Mouse (Mus musculus) cerebellum, adult 2 months (tissue): ENCODE measurements around the gene Spint5. TPM values are rescaled to one million over a fixed set of nuclear protein-coding genes. Genes with fewer than 3 reads are reported as not detected.

Experiments used
- DNase-seq, 2 experiments: peaks; one replicate each; pipeline ENCODE4 v3.0.0; 2021
- H3K27ac ChIP-seq: fragments of 200-500 bp; 2 replicates; pipeline ENCODE4 v1.5.1; 2012; ENCODE audit warnings: low read length, control low read depth, inconsistent platforms; ENCODE audit not compliant: insufficient read depth
- H3K27me3 ChIP-seq: fragments of 200-500 bp; 2 replicates; pipeline ENCODE4 v1.6.1; 2012; ENCODE audit warnings: inconsistent platforms, mild to moderate bottlenecking, low read length, moderate library complexity; ENCODE audit not compliant: control insufficient read depth, insufficient read depth
- H3K4me1 ChIP-seq: fragments of 200-500 bp; 2 replicates; pipeline ENCODE4 v1.6.1; 2011; ENCODE audit warnings: low read length; ENCODE audit not compliant: control insufficient read depth, insufficient read depth
- H3K4me3 ChIP-seq: fragments of 200-500 bp; replicated peaks from 2 replicates; pipeline ENCODE3; 2011; ENCODE audit warnings: mild to moderate bottlenecking, low read depth, low read length, control low read depth; ENCODE audit not compliant: insufficient read depth
- CTCF ChIP-seq: fragments of 200-500 bp; IDR thresholded peaks from 2 replicates; pipeline ENCODE4 v1.5.1; 2011; ENCODE audit warnings: low read depth, mild to moderate bottlenecking, control low read depth, low read length, moderate library complexity, borderline replicate concordance; ENCODE audit not compliant: insufficient read depth
- POLR2A ChIP-seq: fragments of 200-500 bp; IDR thresholded peaks from 2 replicates; pipeline ENCODE4 v1.6.1; 2011; ENCODE audit warnings: low read length, control low read depth, borderline replicate concordance; ENCODE audit not compliant: insufficient read depth
- WGBS: fragments of 180-500 bp; shearing (Covaris S2); methylation state at CpG from one replicate; pipeline ENCODE4 v1.1.7; 2018; 5-methylcytosine and 5-hydroxymethylcytosine counted together
- polyA plus RNA-seq: library from polyadenylated mRNA; depleted of rRNA; stranded (reverse); fragments of >200 nt; gene quantifications from 2 replicates; pipeline ENCODE4 v1.2.3, GENCODE M21; 2012; rRNA removed

Spint5 gene
- polyA plus RNA-seq, 1 experiment, result not detected

DNA sequence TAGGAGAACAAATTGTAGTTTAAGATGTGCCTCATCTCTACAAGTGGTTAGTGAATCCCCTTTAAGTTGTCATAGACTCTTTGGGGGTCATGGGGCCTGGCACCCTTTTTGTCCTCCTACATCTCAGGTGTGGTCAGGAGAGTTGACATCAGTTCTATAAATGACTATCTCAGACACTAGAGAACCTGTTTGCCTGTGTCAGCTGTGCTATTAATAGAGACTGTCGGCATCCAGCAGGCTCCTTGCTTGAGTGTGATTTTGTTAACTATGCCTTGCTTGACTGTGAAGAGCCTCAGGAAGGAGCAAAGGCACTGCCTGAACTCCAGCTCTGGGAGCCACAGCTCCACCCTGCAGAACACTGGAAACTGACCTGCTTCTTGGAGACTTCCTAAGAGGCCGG lies 39.7 kb downstream of the Spint5 start:
- TF ChIP-seq CTCF (no peak), POLR2A (no peak)
- H3K27ac ChIP-seq, result no peak overlapping the region
- WGBS, result 43% methylated on average over 2 of the region's 2 CpGs
- DNase-seq, result no peak
- no peaks in the 10 kb centered on the region for H3K27me3 ChIP-seq
- H3K4me3 ChIP-seq, result no peak overlapping the region
- H3K4me1 ChIP-seq, result no peaks in the 10 kb centered on the region; the same call in 1 of the 2 replicates

DNA sequence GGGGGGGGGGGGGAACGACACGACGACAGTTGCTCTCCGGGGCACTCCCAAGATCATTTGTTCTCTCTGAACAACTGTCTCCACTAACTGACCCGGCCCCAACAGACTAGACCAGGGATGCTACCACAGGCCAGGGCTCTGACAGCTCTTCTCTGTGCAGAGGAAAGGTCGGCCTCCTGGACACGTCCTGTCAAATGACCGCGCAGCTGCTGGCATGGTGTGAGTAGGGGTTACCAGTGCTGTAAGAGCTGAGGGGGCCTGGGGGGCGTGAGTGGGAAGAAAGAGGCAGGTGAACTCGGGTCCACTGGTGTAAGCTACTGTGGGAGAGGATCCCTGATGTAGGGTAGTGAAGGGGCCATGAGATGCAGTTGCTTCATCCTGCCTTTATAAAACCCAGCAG lies 42.7 kb downstream of the Spint5 start:
- TF ChIP-seq CTCF, result no peak
- no peak for TF ChIP-seq POLR2A

DNA sequence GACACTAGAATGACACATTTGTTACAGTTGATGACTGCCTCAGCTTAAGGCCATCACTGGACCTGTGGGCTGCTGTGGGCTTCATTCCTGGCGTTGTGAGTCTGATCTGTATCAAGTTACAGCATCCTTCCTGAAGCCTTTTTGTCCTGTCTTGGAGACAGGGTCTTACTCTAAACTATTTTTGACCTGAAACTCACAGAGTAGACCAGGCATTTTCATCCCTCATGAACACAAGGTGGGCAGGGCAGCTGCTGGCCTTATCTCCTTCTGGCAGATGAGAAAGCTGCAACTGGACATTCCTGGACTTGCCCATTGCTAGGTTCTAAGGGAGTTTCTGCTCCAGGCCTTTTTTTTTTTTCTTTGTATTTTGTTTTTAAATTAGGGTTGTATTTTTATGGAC lies 43.6 kb downstream of the Spint5 start:
- Histone ChIP-seq H3K27ac (no peak overlapping the region), H3K4me1 (peaks cover 10% of the 10 kb centered on the region; the same call in 1 of the 2 replicates), H3K27me3 (no peaks in the 10 kb centered on the region), H3K4me3 (no peak overlapping the region)
- no peak for TF ChIP-seq POLR2A
- DNase-seq, result no peak
- WGBS, result 76% methylated on average over 1 of the region's 1 CpGs

More for the DNA sequence above, 42.7 kb downstream of the Spint5 start:
- no peaks in the 10 kb centered on the region for H3K27me3 ChIP-seq
- no peak overlapping the region for H3K27ac ChIP-seq
- WGBS, result 93% methylated on average over 11 of the region's 11 CpGs
- DNase-seq, result no peak
- H3K4me3 ChIP-seq, result no peak overlapping the region
- H3K4me1 ChIP-seq, result peaks cover 10% of the 10 kb centered on the region; the same call in 1 of the 2 replicates

DNA sequence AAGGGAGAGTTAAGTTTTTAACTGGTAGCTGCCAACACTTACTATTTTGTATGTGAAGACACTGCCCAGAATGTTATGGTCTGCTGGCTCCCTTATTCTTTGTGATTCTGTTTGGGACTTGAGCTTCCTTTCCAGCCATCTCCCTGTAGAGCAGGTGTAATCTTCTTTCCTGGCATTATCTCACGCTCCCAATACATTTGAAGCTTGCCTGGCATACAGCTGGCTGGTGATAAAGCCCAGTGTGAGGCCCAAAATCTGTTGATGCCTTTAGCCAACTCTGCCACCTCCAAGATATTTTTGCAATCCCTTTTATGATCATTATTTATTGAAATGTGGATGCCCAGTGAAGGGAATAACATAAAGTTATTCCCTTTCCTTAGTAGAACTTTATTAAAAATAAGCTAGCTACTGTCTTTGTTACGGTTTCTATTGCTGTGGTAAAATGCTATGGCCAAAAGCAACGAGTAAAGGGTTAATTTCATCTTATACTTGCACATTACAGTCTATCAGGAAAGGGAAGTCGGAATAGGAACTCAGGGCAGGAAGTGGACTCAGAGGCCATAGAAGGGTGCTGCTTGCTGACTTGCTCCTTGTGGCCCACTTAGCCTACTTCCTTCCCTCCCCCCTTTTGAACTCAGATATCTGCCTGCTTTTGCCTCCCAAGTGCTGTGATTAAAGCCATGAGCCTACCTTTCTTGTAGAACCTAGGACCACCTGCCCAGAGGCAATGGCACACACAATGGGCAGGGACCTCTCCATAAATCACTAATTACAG lies 45.1 kb downstream of the Spint5 start:
- Histone ChIP-seq H3K27me3 (no peaks in the 10 kb centered on the region), H3K27ac (no peak overlapping the region), H3K4me3 (no peak overlapping the region), H3K4me1 (peaks cover 10% of the 10 kb centered on the region; the same call in 1 of the 2 replicates)
- WGBS, result 70% methylated on average over 4 of the region's 4 CpGs
- TF ChIP-seq POLR2A, result no peak
- TF ChIP-seq CTCF, result no peak
- DNase-seq, result no peak

DNA sequence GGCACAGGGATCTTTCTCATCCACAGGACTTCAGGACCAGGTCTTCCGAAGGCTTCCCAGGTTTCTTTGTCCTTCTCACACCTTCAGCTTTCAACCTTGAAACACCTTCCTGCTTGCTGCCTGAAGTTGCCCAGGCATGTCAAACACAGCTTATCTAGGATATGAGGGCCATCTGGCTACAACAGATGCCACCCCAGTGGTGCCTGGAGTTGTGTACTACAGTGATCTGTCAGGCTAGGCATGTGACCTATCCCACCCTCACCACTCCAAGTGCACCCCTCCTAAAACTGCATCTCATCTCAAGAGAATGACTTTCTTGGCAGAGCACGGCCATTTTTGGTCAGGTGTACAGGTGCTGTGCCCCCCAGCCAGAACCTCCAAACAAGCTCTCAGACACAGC lies 46.4 kb downstream of the Spint5 start:
- peak in 1 of 2 experiments; percentile 29 for DNase-seq
- no peak overlapping the region for H3K27ac ChIP-seq
- TF ChIP-seq CTCF (no peak), POLR2A (no peak)
- H3K27me3 ChIP-seq, result no peaks in the 10 kb centered on the region
- peaks cover 10% of the 10 kb centered on the region; the same call in 1 of the 2 replicates for H3K4me1 ChIP-seq
- WGBS, result 51% methylated on average over 2 of the region's 2 CpGs
- H3K4me3 ChIP-seq, result no peak overlapping the region

DNA sequence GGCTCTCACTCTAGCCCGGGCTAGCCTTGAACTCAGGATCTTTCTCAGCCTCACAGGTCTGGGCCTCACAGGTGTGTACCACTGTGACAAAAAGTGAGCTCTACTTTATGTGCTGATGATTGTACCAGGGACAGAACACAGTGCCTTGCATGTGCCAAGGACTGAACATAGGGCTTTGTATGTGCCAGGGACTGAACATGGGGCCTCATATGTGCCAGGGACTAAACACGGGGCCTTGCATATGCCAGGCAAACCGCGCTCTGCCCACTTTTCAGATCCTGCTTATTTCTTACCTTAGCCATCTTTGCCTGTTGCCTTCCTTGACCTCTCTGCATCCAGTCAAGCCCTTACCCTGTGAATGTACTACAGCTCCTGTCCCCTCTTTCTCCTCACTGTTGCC lies 46.9 kb downstream of the Spint5 start:
- H3K4me3 ChIP-seq, result no peak overlapping the region

DNA sequence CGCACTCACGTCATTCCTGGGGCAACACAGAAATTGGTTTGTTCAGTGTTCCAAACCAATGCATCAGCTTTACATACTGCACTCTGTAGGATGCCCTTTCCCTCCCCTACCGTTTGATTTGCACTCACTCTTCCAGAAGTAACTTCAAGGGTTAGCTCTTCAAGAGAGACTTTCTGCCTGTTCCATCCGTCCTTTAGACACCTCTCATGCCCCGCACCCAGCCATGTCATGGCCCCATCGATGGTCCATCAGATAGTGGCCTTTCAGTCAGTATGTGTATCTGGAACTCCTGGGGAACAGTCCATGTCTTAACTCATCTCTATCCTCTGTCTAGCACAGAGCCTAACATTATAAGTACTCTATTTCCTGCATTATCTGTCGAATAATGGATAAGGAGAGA lies 47.5 kb downstream of the Spint5 start:
- TF ChIP-seq POLR2A (no peak), CTCF (no peak)
- DNase-seq, result no peak

More for the DNA sequence above, 46.9 kb downstream of the Spint5 start:
- H3K27me3 ChIP-seq, result no peaks in the 10 kb centered on the region
- peaks cover 10% of the 10 kb centered on the region; the same call in 1 of the 2 replicates for H3K4me1 ChIP-seq
- H3K27ac ChIP-seq, result 0 out of 2 replicates have a peak overlapping the region, but pooled peaks have one; percentile 11
- TF ChIP-seq CTCF (no peak), POLR2A (no peak)
- WGBS, result 59% methylated on average over 4 of the region's 4 CpGs
- no peak for DNase-seq

DNA sequence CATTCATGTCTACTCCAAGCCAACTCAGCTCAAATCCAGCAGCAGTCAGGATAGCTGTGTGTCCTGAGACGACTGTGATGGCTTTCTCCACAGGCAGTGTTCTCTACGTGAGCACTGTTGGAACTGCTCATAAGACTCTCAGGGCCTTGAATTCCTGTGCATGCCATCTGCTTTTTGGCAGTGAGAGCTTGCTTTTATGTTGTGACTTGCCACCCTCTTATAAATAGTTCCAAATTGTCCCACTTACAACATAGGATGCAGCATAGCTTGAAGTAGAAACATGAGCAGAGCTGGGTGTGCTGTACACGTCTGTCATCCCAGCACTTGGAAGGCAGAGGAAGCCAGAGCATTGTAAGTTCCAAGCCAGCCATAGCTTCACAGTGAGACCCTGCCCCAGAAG lies 50.7 kb downstream of the Spint5 start:
- no peaks in the 10 kb centered on the region for H3K27me3 ChIP-seq
- H3K27ac ChIP-seq, result no peak overlapping the region
- no peak overlapping the region for H3K4me3 ChIP-seq
- peaks cover 10% of the 10 kb centered on the region; the same call in 1 of the 2 replicates for H3K4me1 ChIP-seq
- no peak for DNase-seq
- no peak for TF ChIP-seq POLR2A
- no peak for TF ChIP-seq CTCF
- WGBS, result 29% methylated on average over 3 of the region's 3 CpGs

More for the DNA sequence above, 47.5 kb downstream of the Spint5 start:
- Histone ChIP-seq H3K27me3 (no peaks in the 10 kb centered on the region), H3K27ac (no peak overlapping the region), H3K4me3 (no peak overlapping the region), H3K4me1 (peaks cover 10% of the 10 kb centered on the region; the same call in 1 of the 2 replicates)
- 84% methylated on average over 7 of the region's 7 CpGs for WGBS

Other genes starting within 250 kb of the Spint5 start
- gene Trp53tg5, start 241.6 kb upstream of the Spint5 start, polyA plus RNA-seq, result not detected in 2 replicates
- 428 and 462 TPM in 2 replicates for gene Dbndd2, start 229.2 kb upstream of the Spint5 start, polyA plus RNA-seq
- gene Pigt, start 217.8 kb upstream of the Spint5 start, polyA plus RNA-seq, result 103 and 109 TPM in 2 replicates
- 0.87 and 2.1 TPM in 2 replicates for gene Wfdc2, start 152.9 kb upstream of the Spint5 start, polyA plus RNA-seq
- gene Spint3, start 141.8 kb upstream of the Spint5 start, polyA plus RNA-seq, result not detected in 2 replicates
- 0.24 TPM in 1 of 2 replicates, not detected in the other for gene Wfdc6a, start 129.9 kb upstream of the Spint5 start, polyA plus RNA-seq
- not detected in 2 replicates for gene Eppin, start 121.7 kb upstream of the Spint5 start, polyA plus RNA-seq
- gene Wfdc6b, start 101.8 kb upstream of the Spint5 start, polyA plus RNA-seq, result 0.11 and 0.20 TPM in 2 replicates
- gene Wfdc8, start 101.7 kb upstream of the Spint5 start, polyA plus RNA-seq, result 0.06 TPM in 1 of 2 replicates, not detected in the other
- not detected in 2 replicates for gene Wfdc16, start 76.5 kb upstream of the Spint5 start, polyA plus RNA-seq
- not detected in 2 replicates for gene Wfdc10, start 59.3 kb upstream of the Spint5 start, polyA plus RNA-seq
- not detected in 2 replicates for gene Wfdc9, start 58.7 kb upstream of the Spint5 start, polyA plus RNA-seq
- gene Wfdc11, start 41.2 kb upstream of the Spint5 start, polyA plus RNA-seq, result not detected in 2 replicates
- gene Wfdc13, start 30.2 kb upstream of the Spint5 start, polyA plus RNA-seq, result not detected in 2 replicates
- not detected in 2 replicates for gene Spint4, start 16.8 kb upstream of the Spint5 start, polyA plus RNA-seq
- 0.84 and 0.93 TPM in 2 replicates for gene Wfdc3, start 30.6 kb downstream of the Spint5 start, polyA plus RNA-seq
- gene Dnttip1, start 30.7 kb downstream of the Spint5 start, polyA plus RNA-seq, result 43.1 and 44.3 TPM in 2 replicates
- 0.55 and 1.0 TPM in 2 replicates for gene Ube2c, start 54.6 kb downstream of the Spint5 start, polyA plus RNA-seq
- 0.57 and 0.62 TPM in 2 replicates for gene Tnnc2, start 64.7 kb downstream of the Spint5 start, polyA plus RNA-seq
- 70.7 and 70.8 TPM in 2 replicates for gene Snx21, start 70.5 kb downstream of the Spint5 start, polyA plus RNA-seq
- gene Acot8, start 89.6 kb downstream of the Spint5 start, polyA plus RNA-seq, result 36.5 and 39.3 TPM in 2 replicates
- gene Zswim3, start 89.8 kb downstream of the Spint5 start, polyA plus RNA-seq, result 7.6 and 8.1 TPM in 2 replicates
- 19.4 and 20.0 TPM in 2 replicates for gene Zswim1, start 107.4 kb downstream of the Spint5 start, polyA plus RNA-seq
- 0.25 and 0.30 TPM in 2 replicates for gene Spata25, start 113.2 kb downstream of the Spint5 start, polyA plus RNA-seq
- 177 and 191 TPM in 2 replicates for gene Ctsa, start 117.6 kb downstream of the Spint5 start, polyA plus RNA-seq
- 6.1 and 6.3 TPM in 2 replicates for gene Neurl2, start 118.2 kb downstream of the Spint5 start, polyA plus RNA-seq
- 203 and 218 TPM in 2 replicates for gene Pltp, start 142.4 kb downstream of the Spint5 start, polyA plus RNA-seq
- gene Pcif1, start 164.0 kb downstream of the Spint5 start, polyA plus RNA-seq, result 54.9 and 56.3 TPM in 2 replicates
- 32.0 and 34.7 TPM in 2 replicates for gene Zfp335, start 196.5 kb downstream of the Spint5 start, polyA plus RNA-seq
- 3.3 and 3.7 TPM in 2 replicates for gene Mmp9, start 225.5 kb downstream of the Spint5 start, polyA plus RNA-seq
- gene Slc12a5, start 245.5 kb downstream of the Spint5 start, polyA plus RNA-seq, result 386 and 396 TPM in 2 replicates